Mouse (Mus musculus) CH12.LX (cell line): ENCODE measurements around the gene Arpp19.

Experiments
- CTCF ChIP-seq, 2 experiments: IDR thresholded peaks in 1 of 2; conservative IDR thresholded peaks in 1 of 2; 2 replicates each; pipeline ENCODE4 v1.5.1; 2011 to 2012; ENCODE audit warnings: low read depth in 2 of 2, low read length in 2 of 2, improper control_type of control experiment in 1 of 2, inconsistent platforms in 1 of 2, mild to moderate bottlenecking in 1 of 2, moderate library complexity in 1 of 2
- JUND ChIP-seq: conservative IDR thresholded peaks from 2 replicates; pipeline ENCODE4 v1.6.1; 2011; ENCODE audit warnings: low read depth, low read length, improper control_type of control experiment
- MAFK ChIP-seq: IDR thresholded peaks from 2 replicates; pipeline ENCODE4 v1.6.1; 2011; ENCODE audit warnings: low read length, improper control_type of control experiment; ENCODE audit not compliant: insufficient replicate concordance
- MEF2A ChIP-seq: IDR thresholded peaks from 2 replicates; pipeline ENCODE4 v1.6.1; 2014; ENCODE audit warnings: low read depth, mild to moderate bottlenecking, inconsistent platforms, low read length, improper control_type of control experiment, borderline replicate concordance
- MXI1 ChIP-seq: IDR thresholded peaks from 2 replicates; pipeline ENCODE4 v1.6.1; 2011; ENCODE audit warnings: mild to moderate bottlenecking, low read depth, low read length, improper control_type of control experiment
- POLR2A ChIP-seq: IDR thresholded peaks from 2 replicates; pipeline ENCODE4 v1.6.1; 2011; ENCODE audit warnings: low read depth, mild to moderate bottlenecking, improper control_type of control experiment, low read length
- TCF12 ChIP-seq: IDR thresholded peaks from 2 replicates; pipeline ENCODE4 v1.6.1; 2014; ENCODE audit warnings: low read depth, mild to moderate bottlenecking, inconsistent platforms, low read length, improper control_type of control experiment

DNA sequence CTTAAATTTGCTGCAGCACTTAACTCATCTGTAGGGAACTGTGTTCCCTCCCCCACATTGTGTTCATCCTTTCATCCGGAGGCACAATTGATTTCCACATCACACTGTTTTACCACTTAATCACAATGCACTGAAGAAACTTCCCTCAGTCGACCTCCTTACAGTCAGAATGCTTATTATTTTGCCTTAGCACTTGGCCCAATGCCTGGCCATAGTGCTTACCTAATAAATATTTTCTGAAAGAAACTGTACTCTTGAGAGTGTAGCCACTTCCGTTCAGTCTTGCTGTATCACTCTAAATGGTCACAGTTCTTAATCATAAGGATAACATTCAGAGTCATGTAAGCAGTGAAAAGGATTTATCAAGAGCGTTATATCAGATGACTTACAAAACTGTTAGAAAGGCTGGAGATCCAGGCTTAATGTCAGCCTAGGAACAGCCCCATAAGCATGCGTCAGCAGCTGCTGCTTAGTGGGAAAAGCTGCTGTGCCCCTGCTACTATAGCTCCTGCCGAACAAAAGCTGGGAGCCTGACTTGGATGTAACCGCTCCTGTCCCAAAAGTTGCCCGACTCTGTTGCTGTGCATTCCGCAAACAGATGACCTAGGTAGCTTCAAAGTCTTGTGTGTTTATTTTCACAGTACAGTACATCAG lies 27.4 kb downstream of the Arpp19 start:
- TF ChIP-seq CTCF (conservative IDR thresholded peaks at IDR 0.05 in 1 of 2, IDR thresholded peaks at IDR 0.05 in 1 of 2; ENCODE audit: low read depth in 2 of 2, low read length in 2 of 2) (no peak), POLR2A (no peak), MEF2A (no peak), JUND (no peak), MAFK (no peak), MXI1 (no peak), TCF12 (no peak)
